Mouse (Mus musculus) E14TG2a.4 (cell line): Measurements from ENCODE around the gene Gm5662.
"Not testable (repeated sequence)": the region's sequence is repeated elsewhere in the genome, so short reads cannot be mapped to it uniquely, and the experiment has no call there.

Experiments
- CTCF ChIP-seq: conservative IDR thresholded peaks from 2 replicates; pipeline ENCODE4 v1.5.1; 2014; ENCODE audit warnings: low read length
- NANOG ChIP-seq: IDR thresholded peaks from 2 replicates; pipeline ENCODE4 v1.6.1; 2014; ENCODE audit warnings: borderline replicate concordance, low read length, mixed read lengths
- POU5F1 ChIP-seq: IDR thresholded peaks from 2 replicates; pipeline ENCODE4 v1.6.1; 2014; ENCODE audit warnings: low read length, borderline replicate concordance

GRCm38 (mm10) chr12:88242940-88243339, 31.4 kb downstream of the Gm5662 start:
- not testable (repeated sequence) for TF ChIP-seq CTCF, NANOG, POU5F1
